Mouse (Mus musculus) lung, embryonic 15.5 days (tissue): ENCODE data around the gene A830031A19Rik. TPM values are rescaled to one million over a fixed set of nuclear protein-coding genes. Genes with fewer than 3 reads are reported as not detected.

ENCODE experiments used
- ATAC-seq: fragments of 200-750 bp; cut with Nextera tagmentation; 2 replicates; pipeline ENCODE4 v1.8.0; 2017; ENCODE audit warnings: moderate number of reproducible peaks, borderline replicate concordance; ENCODE audit not compliant: low FRiP score, low TSS enrichment; ENCODE audit errors: extremely low read depth
- H3K27ac ChIP-seq: fragments of 300-500 bp; sonication (generic); 2 replicates; pipeline ENCODE4 v1.5.1; 2015; ENCODE audit warnings: moderate library complexity, mild to moderate bottlenecking, inconsistent platforms
- H3K27me3 ChIP-seq: fragments of 300-500 bp; sonication (generic); 2 replicates; pipeline ENCODE4 v1.6.1; 2015; ENCODE audit warnings: inconsistent platforms
- H3K36me3 ChIP-seq: fragments of 300-500 bp; sonication (generic); 2 replicates; pipeline ENCODE4 v1.6.1; 2015; ENCODE audit warnings: inconsistent platforms
- H3K4me1 ChIP-seq: fragments of 300-500 bp; sonication (generic); 2 replicates; pipeline ENCODE4 v1.6.1; 2015; ENCODE audit warnings: inconsistent platforms
- H3K4me2 ChIP-seq: fragments of 300-500 bp; sonication (generic); 2 replicates; pipeline ENCODE4 v1.6.1; 2015; ENCODE audit warnings: inconsistent platforms, mild to moderate bottlenecking, moderate library complexity
- H3K4me3 ChIP-seq: fragments of 300-500 bp; sonication (generic); 2 replicates; pipeline ENCODE4 v1.5.1; 2015; ENCODE audit warnings: mild to moderate bottlenecking, inconsistent platforms
- H3K9ac ChIP-seq: fragments of 300-500 bp; sonication (generic); 2 replicates; pipeline ENCODE4 v1.6.1; 2015; ENCODE audit warnings: inconsistent platforms
- H3K9me3 ChIP-seq: fragments of 300-500 bp; sonication (generic); 2 replicates; pipeline ENCODE4 v1.6.1; 2016; ENCODE audit warnings: inconsistent platforms
- WGBS: fragments of 180-500 bp; shearing (Covaris S2); methylation state at CpG from one replicate; pipeline ENCODE4 v1.1.7; 2015; 5-methylcytosine and 5-hydroxymethylcytosine counted together
- polyA plus RNA-seq: library from polyadenylated mRNA; unstranded; fragments of >200 nt; fragmentation: Nextera tagmentation; extraction: Ambion mirVana; gene quantifications from 2 replicates; pipeline ENCODE4 v1.2.1, GENCODE M21; 2015

The A830031A19Rik gene
- polyA plus RNA-seq, 1 experiment from 2014 or later, result not detected

DNA sequence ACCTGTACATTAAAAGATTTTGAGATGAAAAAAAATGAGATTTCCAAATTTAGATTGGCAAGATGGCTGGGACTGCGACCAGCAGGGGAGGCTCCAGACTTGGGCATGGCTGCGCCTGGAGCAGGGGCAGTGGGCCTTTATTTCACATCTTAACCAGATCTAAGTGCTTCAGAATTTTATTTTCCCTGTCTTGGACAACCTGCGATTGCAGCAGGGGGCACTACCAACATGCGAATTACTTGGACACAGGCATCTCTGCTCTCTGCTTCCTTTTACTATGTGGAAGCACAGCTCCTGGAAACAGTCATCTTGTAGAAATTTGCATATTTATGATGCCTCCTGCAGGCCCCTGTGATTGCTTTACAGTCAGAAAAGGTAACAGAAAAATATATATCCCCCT, 9.5 kb downstream of the A830031A19Rik start:
- Histone ChIP-seq H3K36me3 (no peaks in the 10 kb centered on the region), H3K4me3 (no peak overlapping the region), H3K4me2 (no peak overlapping the region), H3K9me3 (no peaks in the 10 kb centered on the region), H3K4me1 (peaks cover 10% of the 10 kb centered on the region), H3K27me3 (peaks cover 46% of the 10 kb centered on the region), H3K27ac (no peak overlapping the region), H3K9ac (no peak overlapping the region)
- ATAC-seq, result no peak
- 50% methylated on average over 4 of the region's 4 CpGs for WGBS

DNA sequence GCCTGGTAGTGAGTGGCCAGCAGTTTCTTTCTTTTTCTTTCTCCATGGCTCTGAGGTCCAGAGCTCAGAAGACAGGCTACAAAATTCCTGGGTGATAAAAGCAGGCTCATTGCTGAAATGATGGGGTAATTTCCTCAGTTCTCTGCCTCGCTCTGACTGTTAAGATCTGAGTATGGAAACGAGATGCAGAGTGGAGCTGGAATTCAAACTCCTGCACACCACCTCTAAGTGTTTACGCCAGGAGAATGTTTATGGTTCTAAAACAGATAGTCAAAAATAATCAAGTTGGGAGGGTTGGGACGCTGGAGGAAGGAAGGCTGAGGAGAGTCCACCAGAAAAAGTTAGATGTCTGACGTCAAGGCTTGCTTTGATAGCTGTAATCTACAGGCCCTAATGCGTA, 10.6 kb downstream of the A830031A19Rik start:
- peaks cover 10% of the 10 kb centered on the region for H3K4me1 ChIP-seq
- no peak overlapping the region for H3K4me2 ChIP-seq
- H3K27me3 ChIP-seq, result peaks cover 53% of the 10 kb centered on the region
- no peaks in the 10 kb centered on the region for H3K9me3 ChIP-seq
- no peak overlapping the region for H3K9ac ChIP-seq
- ATAC-seq, result no peak
- no peak overlapping the region for H3K27ac ChIP-seq
- 67% methylated on average over 6 of the region's 6 CpGs for WGBS
- H3K36me3 ChIP-seq, result no peaks in the 10 kb centered on the region
- H3K4me3 ChIP-seq, result no peak overlapping the region

DNA sequence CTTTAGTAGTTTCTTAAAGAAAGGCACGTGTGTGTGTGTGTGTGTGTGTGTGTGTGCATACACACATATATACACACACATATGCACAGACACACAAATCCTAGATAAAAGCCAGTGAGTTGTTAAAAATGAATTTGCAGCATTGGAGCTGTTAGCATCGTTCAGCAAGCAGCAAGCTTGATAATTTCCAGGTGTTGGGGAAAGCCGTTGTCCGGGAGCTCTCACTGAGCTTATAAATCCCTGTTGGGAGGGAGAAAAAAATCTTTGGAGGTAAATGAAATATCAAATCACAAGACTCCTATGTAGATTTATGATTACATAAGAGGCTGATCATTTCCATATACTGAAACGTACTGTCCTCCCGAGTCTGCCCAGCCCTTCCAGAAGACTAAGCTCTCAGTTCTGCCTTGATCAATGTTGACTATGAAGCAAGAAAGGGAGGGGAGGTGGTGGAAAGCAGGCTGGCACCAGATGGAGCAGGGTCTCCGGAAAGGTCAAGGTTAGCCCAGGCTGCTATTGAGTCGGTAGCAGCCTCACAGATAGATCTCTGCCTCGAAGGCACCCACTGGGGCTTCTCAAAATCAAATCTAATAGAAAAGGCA, 12.3 kb downstream of the A830031A19Rik start:
- Histone ChIP-seq H3K9ac (no peak overlapping the region), H3K4me1 (peaks cover 10% of the 10 kb centered on the region), H3K9me3 (no peaks in the 10 kb centered on the region), H3K4me3 (no peak overlapping the region), H3K27me3 (peaks cover 69% of the 10 kb centered on the region), H3K4me2 (no peak overlapping the region), H3K36me3 (no peaks in the 10 kb centered on the region), H3K27ac (no peak overlapping the region)
- ATAC-seq, result no peak
- 28% methylated on average over 9 of the region's 9 CpGs for WGBS

DNA sequence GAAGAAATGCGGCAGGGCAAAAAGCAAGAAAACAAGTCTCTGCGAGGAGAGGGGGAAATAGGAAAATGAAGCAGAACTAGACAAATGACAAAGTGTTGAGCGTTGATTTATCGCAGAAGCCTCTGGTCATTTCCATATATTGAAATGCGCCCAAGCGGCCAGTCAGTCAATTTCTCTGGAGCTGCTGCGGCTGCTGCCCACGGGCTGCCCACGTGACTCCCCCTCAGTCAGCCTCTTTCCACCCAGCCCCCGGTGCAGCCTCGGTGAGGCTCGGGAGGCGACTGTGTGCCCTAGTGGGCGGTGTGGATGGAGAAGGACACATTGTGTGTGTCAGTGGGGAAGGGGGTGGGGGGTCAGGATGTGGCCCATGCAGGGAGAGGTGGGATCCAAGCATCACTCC, 13.0 kb downstream of the A830031A19Rik start:
- Histone ChIP-seq H3K27me3 (peaks cover 70% of the 10 kb centered on the region), H3K4me1 (peaks cover 10% of the 10 kb centered on the region), H3K4me3 (peak overlapping the region; percentile 21), H3K27ac (no peak overlapping the region), H3K9ac (no peak overlapping the region), H3K4me2 (peak overlapping the region; percentile 47), H3K36me3 (no peaks in the 10 kb centered on the region), H3K9me3 (no peaks in the 10 kb centered on the region)
- WGBS, result 0% methylated on average over 14 of the region's 14 CpGs
- no peak for ATAC-seq

- peaks cover 62% of the 10 kb centered on the region for H3K27me3 ChIP-seq
- H3K4me2 ChIP-seq, result peak overlapping the region; percentile 45
- no peak for ATAC-seq
- H3K9me3 ChIP-seq, result no peaks in the 10 kb centered on the region
- H3K36me3 ChIP-seq, result no peaks in the 10 kb centered on the region
- H3K4me1 ChIP-seq, result peaks cover 10% of the 10 kb centered on the region
- 6% methylated on average over 5 of the region's 5 CpGs for WGBS
- no peak overlapping the region for H3K27ac ChIP-seq
- no peak overlapping the region for H3K9ac ChIP-seq
- H3K4me3 ChIP-seq, result peak overlapping the region; percentile 15
These were observed 14.4 kb downstream of the A830031A19Rik start for GRCm38 (mm10) chr11:24060428-24060827.

DNA sequence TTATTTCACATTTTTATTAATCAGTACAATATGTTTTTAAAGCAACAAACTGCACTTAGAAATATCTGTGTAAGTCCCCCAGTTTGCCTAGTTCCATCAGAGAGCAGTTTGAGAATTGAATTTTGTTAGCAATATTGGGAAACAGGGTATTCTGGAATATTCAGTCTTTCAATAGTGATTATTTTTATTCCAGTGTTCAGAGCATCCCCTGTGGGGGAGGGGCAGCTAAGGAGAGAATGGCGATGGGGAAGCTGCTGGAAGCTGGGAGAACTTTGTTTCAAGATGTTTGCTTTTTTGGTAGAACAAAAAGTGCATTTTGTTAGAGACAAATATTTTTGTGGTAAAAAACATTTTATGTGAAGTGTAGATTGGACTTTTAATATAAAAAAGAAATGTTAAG, 15.7 kb downstream of the A830031A19Rik start:
- H3K9ac ChIP-seq, result no peak overlapping the region
- no peak overlapping the region for H3K4me3 ChIP-seq
- H3K4me1 ChIP-seq, result peaks cover 10% of the 10 kb centered on the region
- 13% methylated on average over 1 of the region's 1 CpGs for WGBS
- no peak for ATAC-seq
- H3K27me3 ChIP-seq, result peaks cover 59% of the 10 kb centered on the region
- H3K36me3 ChIP-seq, result no peaks in the 10 kb centered on the region
- H3K27ac ChIP-seq, result no peak overlapping the region
- no peaks in the 10 kb centered on the region for H3K9me3 ChIP-seq
- H3K4me2 ChIP-seq, result no peak overlapping the region

DNA sequence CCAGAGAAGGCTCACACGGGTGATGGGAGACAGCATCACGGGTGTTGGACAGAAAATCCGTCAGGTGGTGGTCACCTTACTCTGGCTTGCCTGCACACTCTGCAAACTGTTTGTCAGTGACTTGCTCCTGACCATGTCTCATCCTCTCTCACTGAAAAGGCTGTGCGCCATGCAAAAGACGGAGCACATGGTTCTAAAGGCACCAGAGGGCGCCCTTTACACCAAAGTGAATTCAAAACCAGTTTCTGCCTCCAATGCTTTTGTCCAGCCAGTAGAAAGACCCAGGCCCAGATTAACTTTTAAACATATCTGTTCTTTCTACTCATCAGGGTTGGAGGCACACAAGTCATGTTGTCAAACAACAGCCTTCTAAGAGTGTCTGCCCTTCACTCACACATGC, 22.0 kb downstream of the A830031A19Rik start:
- 67% methylated on average over 6 of the region's 6 CpGs for WGBS
- Histone ChIP-seq H3K27me3 (peaks cover 7% of the 10 kb centered on the region; the same call in 1 of the 2 replicates), H3K4me1 (0 out of 2 replicates have a peak, but pooled peaks cover 3% of the 10 kb centered on the region), H3K36me3 (no peaks in the 10 kb centered on the region), H3K9me3 (no peaks in the 10 kb centered on the region), H3K27ac (no peak overlapping the region), H3K4me3 (no peak overlapping the region), H3K4me2 (no peak overlapping the region), H3K9ac (no peak overlapping the region)
- ATAC-seq, result no peak

- H3K27ac ChIP-seq, result no peak overlapping the region
- H3K4me3 ChIP-seq, result no peak overlapping the region
- 0 out of 2 replicates have a peak, but pooled peaks cover 3% of the 10 kb centered on the region for H3K27me3 ChIP-seq
- H3K4me1 ChIP-seq, result 0 out of 2 replicates have a peak, but pooled peaks cover 3% of the 10 kb centered on the region
- no peak overlapping the region for H3K9ac ChIP-seq
- 72% methylated on average over 11 of the region's 11 CpGs for WGBS
- no peak overlapping the region for H3K4me2 ChIP-seq
- no peaks in the 10 kb centered on the region for H3K9me3 ChIP-seq
- ATAC-seq, result no peak
- no peaks in the 10 kb centered on the region for H3K36me3 ChIP-seq
These were observed 24.7 kb downstream of the A830031A19Rik start for GRCm38 (mm10) chr11:24050032-24050757.

DNA sequence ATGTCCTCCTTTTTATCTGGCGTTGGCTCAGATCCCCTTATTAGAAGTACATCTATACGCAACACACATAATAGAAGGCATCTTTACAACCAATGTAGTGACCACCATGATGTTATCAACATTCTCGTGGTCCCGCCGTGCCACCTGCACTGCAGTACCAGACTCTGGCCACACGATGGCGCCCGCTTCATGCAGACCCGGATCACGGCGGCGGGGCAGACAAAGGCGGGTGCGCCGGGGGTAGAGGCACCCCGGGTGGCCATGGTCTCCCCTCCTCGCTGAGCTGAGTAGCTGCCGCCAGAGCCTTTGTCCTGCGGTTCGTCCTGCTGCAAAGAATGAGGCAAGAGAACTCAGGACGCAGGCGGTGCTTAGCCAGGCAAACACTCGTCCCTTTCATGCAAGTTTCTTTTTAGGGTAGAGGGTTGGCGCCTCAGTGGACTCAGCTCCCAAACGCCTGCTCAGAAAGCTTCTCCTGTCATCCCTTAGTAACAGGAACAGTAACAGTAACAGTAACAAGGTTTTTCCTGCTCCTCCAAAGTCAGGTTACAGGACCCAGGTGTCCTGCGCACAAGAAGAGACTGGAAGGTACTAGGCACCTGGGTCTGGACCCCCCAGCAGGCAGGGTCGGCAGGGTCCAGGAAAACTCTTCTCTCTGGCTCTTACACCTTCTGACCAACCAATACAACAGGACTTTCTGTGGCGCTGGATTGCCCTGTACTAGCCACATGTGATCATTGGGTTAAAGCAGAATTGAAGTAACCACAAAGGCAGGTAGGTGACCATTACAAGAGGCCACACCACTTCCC, 25.4 kb downstream of the A830031A19Rik start:
- peak overlapping the region; percentile 47 for H3K9ac ChIP-seq
- 0 out of 2 replicates have a peak, but pooled peaks cover 3% of the 10 kb centered on the region for H3K4me1 ChIP-seq
- H3K27me3 ChIP-seq, result 0 out of 2 replicates have a peak, but pooled peaks cover 3% of the 10 kb centered on the region
- H3K9me3 ChIP-seq, result no peaks in the 10 kb centered on the region
- H3K4me2 ChIP-seq, result peak overlapping the region; percentile 70
- peak; percentile 71; the same call in 1 of the 2 replicates for ATAC-seq
- 4% methylated on average over 28 of the region's 28 CpGs for WGBS
- peak overlapping the region; percentile 50 for H3K4me3 ChIP-seq
- no peak overlapping the region for H3K27ac ChIP-seq
- no peaks in the 10 kb centered on the region for H3K36me3 ChIP-seq

GRCm38 (mm10) chr11:24044025-24044424, 30.8 kb downstream of the A830031A19Rik start:
- Histone ChIP-seq H3K4me1 (no peaks in the 10 kb centered on the region), H3K36me3 (no peaks in the 10 kb centered on the region), H3K9ac (no peak overlapping the region), H3K27me3 (0 out of 2 replicates have a peak, but pooled peaks cover 3% of the 10 kb centered on the region), H3K9me3 (no peaks in the 10 kb centered on the region), H3K27ac (no peak overlapping the region), H3K4me3 (no peak overlapping the region), H3K4me2 (no peak overlapping the region)
- ATAC-seq, result no peak
- 44% methylated on average over 6 of the region's 6 CpGs for WGBS

- Histone ChIP-seq H3K4me1 (no peaks in the 10 kb centered on the region), H3K27ac (no peak overlapping the region), H3K4me2 (no peak overlapping the region), H3K9me3 (no peaks in the 10 kb centered on the region), H3K9ac (no peak overlapping the region), H3K4me3 (no peak overlapping the region), H3K36me3 (no peaks in the 10 kb centered on the region), H3K27me3 (no peaks in the 10 kb centered on the region)
- ATAC-seq, result no peak
- 45% methylated on average over 1 of the region's 1 CpGs for WGBS
These were observed 54.1 kb downstream of the A830031A19Rik start for GRCm38 (mm10) chr11:24020760-24021159.

- no peak overlapping the region for H3K4me3 ChIP-seq
- H3K9ac ChIP-seq, result no peak overlapping the region
- no peaks in the 10 kb centered on the region for H3K27me3 ChIP-seq
- H3K36me3 ChIP-seq, result no peaks in the 10 kb centered on the region
- H3K4me2 ChIP-seq, result no peak overlapping the region
- H3K4me1 ChIP-seq, result no peaks in the 10 kb centered on the region
- H3K9me3 ChIP-seq, result no peaks in the 10 kb centered on the region
- no peak overlapping the region for H3K27ac ChIP-seq
- WGBS, result 57% methylated on average over 2 of the region's 2 CpGs
- ATAC-seq, result no peak
These were observed 56.1 kb downstream of the A830031A19Rik start for GRCm38 (mm10) chr11:24018783-24019182.
